Mouse (Mus musculus): ENCODE data around the gene Dlk2.

DNA sequence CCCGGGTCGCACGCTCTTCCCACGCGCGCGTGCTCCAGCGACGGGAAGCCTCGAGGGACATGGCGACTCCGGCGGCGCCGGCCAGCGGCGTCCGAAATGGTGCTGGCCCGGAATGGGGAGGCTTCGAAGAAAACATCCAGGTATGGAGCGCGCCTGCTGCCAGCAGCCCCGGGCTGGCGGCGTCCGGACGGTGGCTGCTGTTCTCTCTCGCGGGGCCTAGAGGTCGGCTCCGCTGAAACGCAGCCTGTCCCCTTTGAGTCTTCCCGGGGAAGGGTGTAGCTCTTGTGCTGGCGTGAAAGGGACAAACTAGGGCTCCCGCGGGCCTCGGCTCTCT lies 49.1 kb upstream of the Dlk2 start:
- TF ChIP-seq CTCF (conservative IDR thresholded peaks at IDR 0.05; ENCODE audit: insufficient read depth, insufficient read length, low read depth, low read length), result no peak
- TF ChIP-seq POLR2A (IDR thresholded peaks at IDR 0.05; ENCODE audit: low read depth, low read length), result no peak

Measured in kidney, adult 2 months (tissue).